Mouse (Mus musculus) bone marrow, adult 2 months (tissue): ENCODE data around the gene Sox5.

Source experiments
- CTCF ChIP-seq: fragments of 200-500 bp; IDR thresholded peaks from 2 replicates; pipeline ENCODE4 v1.5.1; 2011; ENCODE audit warnings: low read length, control low read depth; ENCODE audit not compliant: control insufficient read depth, insufficient read depth
- POLR2A ChIP-seq: fragments of 200-500 bp; IDR thresholded peaks from 2 replicates; pipeline ENCODE4 v1.6.1; 2011; ENCODE audit warnings: low read depth, mild to moderate bottlenecking, control low read depth, low read length, borderline replicate concordance; ENCODE audit not compliant: control insufficient read depth

DNA sequence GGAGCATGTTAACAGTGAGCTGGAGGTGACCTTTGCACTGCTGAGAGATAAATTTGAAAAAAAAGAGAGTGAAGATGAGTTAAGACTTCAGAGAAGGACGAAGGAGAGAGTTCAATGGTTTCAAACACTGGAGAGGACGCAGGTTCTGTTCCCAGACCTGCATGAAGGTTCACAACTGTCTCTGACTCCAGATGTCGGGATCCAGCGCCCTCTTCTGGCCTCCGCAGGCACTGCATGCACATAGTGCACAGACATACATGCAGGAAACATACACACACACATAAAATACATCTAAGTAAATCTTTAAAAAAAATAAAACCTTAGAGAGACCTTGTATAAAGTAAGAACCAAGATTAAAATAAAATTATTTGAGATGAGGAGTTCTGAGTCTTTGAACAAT lies 352.5 kb downstream of the Sox5 start:
- peak; percentile 34; the same call in 1 of the 2 replicates for TF ChIP-seq CTCF
- TF ChIP-seq POLR2A = no peak
